Mouse (Mus musculus): ENCODE results near the gene Flvcr1. TPM values are rescaled to one million over a fixed set of nuclear protein-coding genes. Genes with fewer than 3 reads are reported as not detected.

Gene Flvcr1
- polyA plus RNA-seq, 1 experiment: 30.3 TPM

GRCm38 (mm10) chr1:190972612-190973192, 53.3 kb downstream of the Flvcr1 start:
- TF ChIP-seq POLR2A (IDR thresholded peaks at IDR 0.05; ENCODE audit: borderline replicate concordance, low read depth, low read length) (no peak), CTCF (IDR thresholded peaks at IDR 0.05; ENCODE audit: low read depth, low read length) (no peak)
- Histone ChIP-seq H3K4me1 (ENCODE audit: control insufficient read depth, insufficient read depth, low read length) (no peaks in the 10 kb centered on the region; the same call in 1 of the 2 replicates), H3K4me3 (ENCODE audit: insufficient read depth, low read length) (no peak overlapping the region), H3K27ac (ENCODE audit: insufficient read depth, low read depth, low read length) (no peak overlapping the region)

GRCm38 (mm10) chr1:190971708-190972610, 54.0 kb downstream of the Flvcr1 start:
- Histone ChIP-seq H3K4me1 (ENCODE audit: control insufficient read depth, insufficient read depth, low read length) (no peaks in the 10 kb centered on the region; the same call in 1 of the 2 replicates), H3K27ac (ENCODE audit: insufficient read depth, low read depth, low read length) (no peak overlapping the region), H3K4me3 (ENCODE audit: insufficient read depth, low read length) (no peak overlapping the region)
- TF ChIP-seq CTCF (IDR thresholded peaks at IDR 0.05; ENCODE audit: low read depth, low read length) (no peak), POLR2A (IDR thresholded peaks at IDR 0.05; ENCODE audit: borderline replicate concordance, low read depth, low read length) (no peak)

- no peaks in the 10 kb centered on the region for H3K4me1 ChIP-seq (ENCODE audit: control insufficient read depth, insufficient read depth, low read length)
- H3K4me3 ChIP-seq (ENCODE audit: insufficient read depth, low read length): no peak overlapping the region
- no peak overlapping the region for H3K27ac ChIP-seq (ENCODE audit: insufficient read depth, low read depth, low read length)
- TF ChIP-seq CTCF (IDR thresholded peaks at IDR 0.05; ENCODE audit: low read depth, low read length): no peak
- TF ChIP-seq POLR2A (IDR thresholded peaks at IDR 0.05; ENCODE audit: borderline replicate concordance, low read depth, low read length): no peak
Observed at GRCm38 (mm10) chr1:190968010-190968409, 57.9 kb downstream of the Flvcr1 start.

GRCm38 (mm10) chr1:190964992-190965780, 60.8 kb downstream of the Flvcr1 start:
- Histone ChIP-seq H3K4me1 (ENCODE audit: control insufficient read depth, insufficient read depth, low read length) (no peaks in the 10 kb centered on the region), H3K27ac (ENCODE audit: insufficient read depth, low read depth, low read length) (no peak overlapping the region), H3K4me3 (ENCODE audit: insufficient read depth, low read length) (no peak overlapping the region)
- no peak for TF ChIP-seq POLR2A (IDR thresholded peaks at IDR 0.05; ENCODE audit: borderline replicate concordance, low read depth, low read length)

GRCm38 (mm10) chr1:190962760-190963159, 63.2 kb downstream of the Flvcr1 start:
- no peaks in the 10 kb centered on the region for H3K4me1 ChIP-seq (ENCODE audit: control insufficient read depth, insufficient read depth, low read length)
- TF ChIP-seq POLR2A (IDR thresholded peaks at IDR 0.05; ENCODE audit: borderline replicate concordance, low read depth, low read length) (no peak), CTCF (IDR thresholded peaks at IDR 0.05; ENCODE audit: low read depth, low read length) (no peak)
- H3K4me3 ChIP-seq (ENCODE audit: insufficient read depth, low read length): no peak overlapping the region
- H3K27ac ChIP-seq (ENCODE audit: insufficient read depth, low read depth, low read length): no peak overlapping the region

- TF ChIP-seq POLR2A (IDR thresholded peaks at IDR 0.05; ENCODE audit: borderline replicate concordance, low read depth, low read length) (no peak), CTCF (IDR thresholded peaks at IDR 0.05; ENCODE audit: low read depth, low read length) (no peak)
- Histone ChIP-seq H3K27ac (ENCODE audit: insufficient read depth, low read depth, low read length) (no peak overlapping the region), H3K4me3 (ENCODE audit: insufficient read depth, low read length) (no peak overlapping the region)
Observed at GRCm38 (mm10) chr1:190958821-190959220, 67.1 kb downstream of the Flvcr1 start.

More at GRCm38 (mm10) chr1:190958821-190959220, 67.1 kb downstream of the Flvcr1 start:
- no peaks in the 10 kb centered on the region for H3K4me1 ChIP-seq (ENCODE audit: control insufficient read depth, insufficient read depth, low read length)

Other genes starting within 250 kb of the Flvcr1 start
- gene Rps6kc1, start 114.4 kb downstream of the Flvcr1 start, polyA plus RNA-seq (2012; ENCODE audit: insufficient read depth, insufficient read length, missing spikeins): 16.6 and 20.3 TPM in 2 replicates
- 40.7 and 41.7 TPM in 2 replicates for gene Angel2, start 101.0 kb downstream of the Flvcr1 start, polyA plus RNA-seq (2012; ENCODE audit: insufficient read depth, insufficient read length, missing spikeins)
- 0.28 and 0.33 TPM in 2 replicates for gene Vash2, start 46.9 kb downstream of the Flvcr1 start, polyA plus RNA-seq (2012; ENCODE audit: insufficient read depth, insufficient read length, missing spikeins)
- gene Spata45, start 10.5 kb upstream of the Flvcr1 start, polyA plus RNA-seq (2012; ENCODE audit: insufficient read depth, insufficient read length, missing spikeins): not detected in 2 replicates
- gene Tatdn3, start 36.8 kb upstream of the Flvcr1 start, polyA plus RNA-seq (2012; ENCODE audit: insufficient read depth, insufficient read length, missing spikeins): 19.0 and 19.1 TPM in 2 replicates
- gene Nsl1, start 36.9 kb upstream of the Flvcr1 start, polyA plus RNA-seq (2012; ENCODE audit: insufficient read depth, insufficient read length, missing spikeins): 7.7 and 9.5 TPM in 2 replicates
- 5.6 and 7.0 TPM in 2 replicates for gene Batf3, start 71.7 kb upstream of the Flvcr1 start, polyA plus RNA-seq (2012; ENCODE audit: insufficient read depth, insufficient read length, missing spikeins)
- not detected in 2 replicates for gene Fam71a, start 138.7 kb upstream of the Flvcr1 start, polyA plus RNA-seq (2012; ENCODE audit: insufficient read depth, insufficient read length, missing spikeins)
- 103 and 107 TPM in 2 replicates for gene Atf3, start 191.9 kb upstream of the Flvcr1 start, polyA plus RNA-seq (2012; ENCODE audit: insufficient read depth, insufficient read length, missing spikeins)